Mouse (Mus musculus): Measurements from ENCODE around the gene Vps37c.

Gene Vps37c

DNA sequence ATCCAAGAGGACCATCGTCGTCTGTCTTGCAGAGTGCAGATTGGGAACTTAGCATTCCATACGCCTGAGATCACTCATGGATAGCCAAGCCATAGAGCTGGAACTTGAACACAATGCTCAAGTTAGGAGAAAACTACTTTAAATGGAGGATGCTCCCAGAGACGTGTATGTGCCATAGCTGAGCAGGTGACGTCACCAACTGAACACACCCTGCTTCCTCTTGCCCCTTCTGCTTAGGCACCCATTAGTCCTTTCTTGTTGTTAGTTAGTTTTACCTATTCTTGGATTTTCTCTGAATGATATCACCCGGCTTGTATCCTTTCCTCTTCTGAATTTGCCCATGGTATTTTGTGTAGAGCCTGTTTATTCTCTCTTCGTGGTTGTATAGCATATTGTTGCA, 58.6 kb downstream of the Vps37c start:
- no peak for DNase-seq

GRCm38 (mm10) chr19:10747718-10748117, 59.2 kb downstream of the Vps37c start:
- DNase-seq, result no peak

DNA sequence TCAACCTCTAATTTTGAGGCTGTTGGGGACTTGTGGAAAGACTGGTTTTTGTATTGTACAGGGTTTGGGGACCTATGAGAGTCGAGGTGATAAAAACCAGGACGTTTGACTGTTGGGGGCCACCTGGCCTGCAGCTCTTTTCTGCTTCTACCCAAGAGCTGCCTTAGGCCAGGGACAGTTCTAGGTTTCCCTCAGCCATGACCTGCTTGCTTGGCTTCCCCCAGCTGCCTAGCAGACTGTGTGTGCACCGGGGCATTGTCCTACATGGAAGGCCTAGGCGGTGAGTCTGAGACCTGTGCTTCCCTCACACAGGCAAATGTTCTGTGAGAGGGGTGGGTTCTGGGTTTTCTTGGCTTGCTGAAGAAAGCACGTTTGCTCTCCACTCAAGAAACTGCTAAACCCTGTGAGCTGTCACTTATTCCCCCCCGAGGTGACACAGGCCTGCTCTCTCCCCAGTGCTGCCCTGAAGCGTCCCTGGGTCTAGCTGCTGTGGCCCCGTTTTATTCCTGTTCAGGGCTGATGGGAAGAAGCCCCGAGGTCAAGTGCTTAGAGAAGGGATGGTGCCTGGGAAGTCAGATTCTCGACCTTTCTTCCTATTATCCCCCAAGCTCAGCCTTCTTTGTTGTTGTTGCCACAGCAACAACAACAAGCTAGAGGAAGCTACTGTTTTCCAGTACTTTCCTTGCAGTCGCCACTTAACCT, 60.0 kb downstream of the Vps37c start:
- DNase-seq, result no peak

- DNase-seq, result no peak
Measured at GRCm38 (mm10) chr19:10749295-10749694, 60.8 kb downstream of the Vps37c start.

- DNase-seq, result no peak
Measured at GRCm38 (mm10) chr19:10750161-10750560, 61.6 kb downstream of the Vps37c start.

DNA sequence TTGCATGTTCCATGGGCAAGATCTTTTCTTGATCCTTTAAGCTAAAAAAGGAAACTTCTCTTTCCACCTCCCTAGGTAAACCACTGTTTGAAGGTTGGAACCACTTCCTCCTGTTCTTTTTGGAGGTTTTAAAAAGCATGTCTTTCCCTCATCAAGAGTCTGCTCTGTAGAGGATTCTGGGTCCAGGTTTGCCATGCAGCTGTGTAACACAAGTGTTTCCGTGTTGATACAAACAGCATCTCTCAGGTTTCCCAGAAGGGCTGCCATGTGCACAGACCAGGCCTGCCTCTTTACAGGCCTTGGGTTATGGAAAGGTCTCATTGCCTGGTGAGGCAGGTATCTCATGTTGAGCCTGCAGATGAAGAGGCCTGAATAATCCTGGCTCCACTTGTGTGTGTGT, 63.1 kb downstream of the Vps37c start:
- DNase-seq, result no peak

DNA sequence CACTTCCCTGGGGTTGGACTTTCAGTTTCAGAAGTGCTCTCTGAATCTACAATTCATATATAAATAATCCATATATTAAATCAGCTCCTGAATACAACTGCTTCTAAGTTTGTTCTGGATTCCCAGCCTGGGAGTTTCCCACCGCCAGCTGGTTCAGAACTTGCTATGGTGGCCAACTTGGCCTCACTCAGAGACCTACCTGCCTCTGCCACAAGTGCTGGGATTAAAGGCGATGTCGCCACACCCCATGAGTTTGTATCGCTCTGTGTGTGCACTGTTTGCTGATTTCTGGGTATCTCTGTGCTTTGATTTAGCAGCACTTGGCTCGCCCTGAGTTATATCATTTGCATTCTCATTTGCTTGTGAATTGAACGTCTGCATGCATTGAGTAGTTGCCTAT, 63.6 kb downstream of the Vps37c start:
- no peak for DNase-seq

GRCm38 (mm10) chr19:10752646-10753045, 64.1 kb downstream of the Vps37c start:
- no peak for DNase-seq

GRCm38 (mm10) chr19:10757125-10757524, 68.6 kb downstream of the Vps37c start:
- no peak for DNase-seq

- DNase-seq, result peak; percentile 65 to 70
Measured at GRCm38 (mm10) chr19:10757526-10757925, 69.0 kb downstream of the Vps37c start.

GRCm38 (mm10) chr19:10758708-10759107, 70.2 kb downstream of the Vps37c start:
- DNase-seq, result no peak

DNA sequence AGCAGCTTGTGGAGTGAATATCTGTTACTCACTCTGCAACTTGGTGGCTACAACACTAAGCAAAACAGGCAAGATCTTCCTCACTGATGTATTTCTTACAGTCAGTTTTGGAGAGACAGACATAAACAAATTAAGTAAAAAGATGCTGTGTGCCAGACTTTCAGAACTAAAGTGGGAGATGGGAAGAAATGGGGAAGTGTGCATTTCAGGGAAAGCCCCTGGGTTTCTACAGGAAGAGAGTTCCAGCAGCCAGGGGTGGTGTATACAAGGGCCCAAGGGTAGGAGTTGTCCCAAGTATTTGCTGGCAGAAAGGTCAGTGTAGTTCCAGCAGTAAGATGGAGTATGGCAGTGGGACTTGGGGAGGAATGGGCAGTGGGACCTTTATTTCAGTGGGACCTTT, 71.0 kb downstream of the Vps37c start:
- DNase-seq, result no peak

DNA sequence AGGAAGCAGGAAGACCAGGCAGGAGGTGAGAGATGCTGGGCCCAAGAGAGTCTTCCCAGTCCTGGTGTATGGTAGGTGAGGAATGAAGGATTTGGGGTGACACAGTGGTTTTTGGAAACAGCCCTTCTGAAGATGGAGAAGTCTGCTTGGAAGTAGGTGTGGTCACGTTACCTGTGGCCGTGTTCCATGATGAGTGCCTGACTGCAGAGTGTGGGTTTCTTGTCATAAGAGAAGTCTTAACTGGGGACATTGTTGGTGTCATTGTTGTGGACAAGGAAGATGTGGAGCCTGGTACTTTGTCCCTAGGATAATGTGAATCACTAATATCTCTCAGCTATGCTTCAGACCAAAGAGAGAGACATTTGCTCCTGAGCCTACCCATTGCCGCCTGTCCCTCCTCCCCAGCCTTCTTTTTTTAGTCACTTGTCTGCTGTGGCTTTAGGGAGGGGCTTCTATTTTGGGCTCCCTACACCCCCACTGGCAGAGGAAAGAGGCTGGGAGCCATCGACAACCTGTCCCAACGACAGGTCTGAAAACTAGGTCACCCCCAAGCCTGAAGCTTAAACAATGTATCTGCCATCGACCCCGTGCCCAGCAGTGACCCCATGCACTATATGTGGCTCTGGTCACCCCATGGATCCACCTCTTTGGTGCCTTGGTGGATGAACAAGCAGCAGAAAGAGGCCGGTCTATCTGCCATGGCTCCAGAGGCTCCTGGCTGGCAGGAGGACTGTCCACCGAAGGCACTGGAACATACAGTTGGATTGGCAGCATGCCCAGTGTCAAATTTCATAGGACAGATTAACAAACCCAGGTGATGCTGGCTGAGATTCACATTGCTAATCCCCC, 71.7 kb downstream of the Vps37c start:
- peak; percentile 80 to 83 for DNase-seq

GRCm38 (mm10) chr19:10761794-10762415, 73.4 kb downstream of the Vps37c start:
- DNase-seq, result peak; percentile 42 to 47

- peak in 1 of 2 experiments; percentile 37 for DNase-seq
Measured at GRCm38 (mm10) chr19:10762468-10762867, 73.9 kb downstream of the Vps37c start.

DNA sequence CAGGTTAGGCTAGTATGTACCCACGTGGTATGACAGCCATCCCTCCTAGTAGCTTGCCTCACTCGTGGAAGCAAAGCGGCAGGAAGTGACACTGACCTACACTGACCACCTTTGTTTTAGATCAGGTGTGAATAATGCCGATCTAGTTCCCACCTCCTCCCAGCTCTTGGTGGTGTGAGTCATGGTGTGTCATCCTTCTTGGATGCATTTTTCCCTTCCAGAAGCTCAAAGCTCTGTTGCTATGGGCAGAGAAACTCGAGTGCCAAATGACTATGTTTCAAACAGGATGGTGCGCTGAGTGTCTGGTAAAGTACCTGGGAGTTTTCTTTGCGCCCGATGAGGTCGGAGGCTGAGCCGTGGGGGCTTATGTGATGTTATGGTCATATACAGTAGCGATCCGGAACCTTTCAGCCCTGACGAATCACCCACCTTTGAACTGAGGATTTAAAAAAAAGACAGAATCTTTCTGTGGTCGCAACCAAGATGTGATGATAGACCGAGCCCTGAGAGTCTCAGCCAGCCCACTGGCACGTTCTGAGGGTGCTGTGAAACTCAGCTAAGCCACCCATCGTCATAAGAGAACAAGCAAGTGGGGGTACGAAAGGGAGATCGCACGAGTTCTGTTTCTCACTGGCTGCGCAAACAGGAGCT, 75.0 kb downstream of the Vps37c start:
- peak in 1 of 2 experiments; percentile 39 for DNase-seq
